Mouse (Mus musculus): ENCODE results near the gene Cdk5rap3. TPM values are rescaled to one million over a fixed set of nuclear protein-coding genes. Genes with fewer than 3 reads are reported as not detected.
A peak's percentile ranks its signal among the peaks of the same experiment; 100 is the strongest.

Cdk5rap3 gene
- polyA plus RNA-seq, 1 experiment from 2014 or later, result 70.1 TPM

- no peak for ATAC-seq
- WGBS, result 58% methylated on average over 9 of the region's 9 CpGs
- H3K27me3 ChIP-seq (replicated peaks; ENCODE audit: control insufficient read depth, insufficient read depth, low read length), result no peaks in the 10 kb centered on the region
- H3K4me1 ChIP-seq (ENCODE audit: control insufficient read depth, insufficient read depth, low read length), result peaks cover 23% of the 10 kb centered on the region
- peak overlapping the region; percentile 42; the same call in 1 of the 2 replicates for H3K4me2 ChIP-seq (ENCODE audit: low read depth, low read length)
- H3K27ac ChIP-seq (ENCODE audit: low read length), result peak overlapping the region; percentile 91
- H3K4me3 ChIP-seq (ENCODE audit: low read length), result no peak overlapping the region
- H3K9ac ChIP-seq (ENCODE audit: low read depth, low read length), result no peak overlapping the region
- no peaks in the 10 kb centered on the region for H3K9me3 ChIP-seq (ENCODE audit: control insufficient read depth, low read length)
- H3K36me3 ChIP-seq (ENCODE audit: control insufficient read depth, insufficient read depth, low read length), result peaks cover 3% of the 10 kb centered on the region; the same call in 1 of the 2 replicates
Measured at GRCm38 (mm10) chr11:96935872-96936650, 19.8 kb upstream of the Cdk5rap3 start.

GRCm38 (mm10) chr11:96934921-96935356 lies 18.6 kb upstream of the Cdk5rap3 start:
- H3K4me3 ChIP-seq (ENCODE audit: low read length), result peak overlapping the region; percentile 19
- peaks cover 23% of the 10 kb centered on the region for H3K4me1 ChIP-seq (ENCODE audit: control insufficient read depth, insufficient read depth, low read length)
- H3K27ac ChIP-seq (ENCODE audit: low read length), result peak overlapping the region; percentile 91
- peaks cover 3% of the 10 kb centered on the region; the same call in 1 of the 2 replicates for H3K36me3 ChIP-seq (ENCODE audit: control insufficient read depth, insufficient read depth, low read length)
- 15% methylated on average over 12 of the region's 12 CpGs for WGBS
- ATAC-seq, result peak; percentile 85
- no peaks in the 10 kb centered on the region for H3K27me3 ChIP-seq (replicated peaks; ENCODE audit: control insufficient read depth, insufficient read depth, low read length)
- H3K4me2 ChIP-seq (ENCODE audit: low read depth, low read length), result peak overlapping the region; percentile 42
- no peaks in the 10 kb centered on the region for H3K9me3 ChIP-seq (ENCODE audit: control insufficient read depth, low read length)
- peak overlapping the region; percentile 22 for H3K9ac ChIP-seq (ENCODE audit: low read depth, low read length)

- H3K4me2 ChIP-seq (ENCODE audit: low read depth, low read length), result no peak overlapping the region
- H3K9me3 ChIP-seq (ENCODE audit: control insufficient read depth, low read length), result no peaks in the 10 kb centered on the region
- no peak overlapping the region for H3K9ac ChIP-seq (ENCODE audit: low read depth, low read length)
- H3K27ac ChIP-seq (ENCODE audit: low read length), result peak overlapping the region; percentile 83
- 87% methylated on average over 13 of the region's 13 CpGs for WGBS
- peaks cover 22% of the 10 kb centered on the region for H3K4me1 ChIP-seq (ENCODE audit: control insufficient read depth, insufficient read depth, low read length)
- H3K27me3 ChIP-seq (replicated peaks; ENCODE audit: control insufficient read depth, insufficient read depth, low read length), result no peaks in the 10 kb centered on the region
- peaks cover 3% of the 10 kb centered on the region; the same call in 1 of the 2 replicates for H3K36me3 ChIP-seq (ENCODE audit: control insufficient read depth, insufficient read depth, low read length)
- ATAC-seq, result no peak
- H3K4me3 ChIP-seq (ENCODE audit: low read length), result no peak overlapping the region
Measured at GRCm38 (mm10) chr11:96933562-96934276, 17.4 kb upstream of the Cdk5rap3 start.

GRCm38 (mm10) chr11:96931327-96932062 lies 15.2 kb upstream of the Cdk5rap3 start:
- peak overlapping the region; percentile 5; the same call in 1 of the 2 replicates for H3K27ac ChIP-seq (ENCODE audit: low read length)
- peaks cover 3% of the 10 kb centered on the region; the same call in 1 of the 2 replicates for H3K36me3 ChIP-seq (ENCODE audit: control insufficient read depth, insufficient read depth, low read length)
- ATAC-seq, result no peak
- H3K4me1 ChIP-seq (ENCODE audit: control insufficient read depth, insufficient read depth, low read length), result peaks cover 17% of the 10 kb centered on the region
- peak overlapping the region; percentile 55 for H3K9ac ChIP-seq (ENCODE audit: low read depth, low read length)
- H3K27me3 ChIP-seq (replicated peaks; ENCODE audit: control insufficient read depth, insufficient read depth, low read length), result no peaks in the 10 kb centered on the region
- peak overlapping the region; percentile 38 for H3K4me3 ChIP-seq (ENCODE audit: low read length)
- H3K4me2 ChIP-seq (ENCODE audit: low read depth, low read length), result peak overlapping the region; percentile 45
- no peaks in the 10 kb centered on the region for H3K9me3 ChIP-seq (ENCODE audit: control insufficient read depth, low read length)
- WGBS, result 54% methylated on average over 8 of the region's 8 CpGs

GRCm38 (mm10) chr11:96929766-96930331 lies 13.6 kb upstream of the Cdk5rap3 start:
- H3K9me3 ChIP-seq (ENCODE audit: control insufficient read depth, low read length), result no peaks in the 10 kb centered on the region
- peak overlapping the region; percentile 98 for H3K27ac ChIP-seq (ENCODE audit: low read length)
- H3K4me3 ChIP-seq (ENCODE audit: low read length), result peak overlapping the region; percentile 62
- WGBS, result 40% methylated on average over 9 of the region's 9 CpGs
- H3K4me2 ChIP-seq (ENCODE audit: low read depth, low read length), result peak overlapping the region; percentile 55
- ATAC-seq, result peak; percentile 54
- no peaks in the 10 kb centered on the region for H3K27me3 ChIP-seq (replicated peaks; ENCODE audit: control insufficient read depth, insufficient read depth, low read length)
- peaks cover 3% of the 10 kb centered on the region; the same call in 1 of the 2 replicates for H3K36me3 ChIP-seq (ENCODE audit: control insufficient read depth, insufficient read depth, low read length)
- peaks cover 21% of the 10 kb centered on the region for H3K4me1 ChIP-seq (ENCODE audit: control insufficient read depth, insufficient read depth, low read length)
- H3K9ac ChIP-seq (ENCODE audit: low read depth, low read length), result peak overlapping the region; percentile 76

GRCm38 (mm10) chr11:96929096-96929765 lies 12.9 kb upstream of the Cdk5rap3 start:
- no peaks in the 10 kb centered on the region for H3K27me3 ChIP-seq (replicated peaks; ENCODE audit: control insufficient read depth, insufficient read depth, low read length)
- H3K9me3 ChIP-seq (ENCODE audit: control insufficient read depth, low read length), result no peaks in the 10 kb centered on the region
- H3K4me1 ChIP-seq (ENCODE audit: control insufficient read depth, insufficient read depth, low read length), result peaks cover 22% of the 10 kb centered on the region
- peak overlapping the region; percentile 98 for H3K27ac ChIP-seq (ENCODE audit: low read length)
- H3K4me3 ChIP-seq (ENCODE audit: low read length), result peak overlapping the region; percentile 62
- H3K4me2 ChIP-seq (ENCODE audit: low read depth, low read length), result peak overlapping the region; percentile 55
- H3K36me3 ChIP-seq (ENCODE audit: control insufficient read depth, insufficient read depth, low read length), result peaks cover 3% of the 10 kb centered on the region; the same call in 1 of the 2 replicates
- ATAC-seq, result peak; percentile 86
- H3K9ac ChIP-seq (ENCODE audit: low read depth, low read length), result peak overlapping the region; percentile 76
- WGBS, result 11% methylated on average over 13 of the region's 13 CpGs

GRCm38 (mm10) chr11:96928691-96929090 lies 12.4 kb upstream of the Cdk5rap3 start:
- no peaks in the 10 kb centered on the region for H3K9me3 ChIP-seq (ENCODE audit: control insufficient read depth, low read length)
- WGBS, result 6% methylated on average over 5 of the region's 5 CpGs
- H3K4me3 ChIP-seq (ENCODE audit: low read length), result peak overlapping the region; percentile 62
- H3K9ac ChIP-seq (ENCODE audit: low read depth, low read length), result peak overlapping the region; percentile 60
- H3K36me3 ChIP-seq (ENCODE audit: control insufficient read depth, insufficient read depth, low read length), result peaks cover 3% of the 10 kb centered on the region; the same call in 1 of the 2 replicates
- H3K27me3 ChIP-seq (replicated peaks; ENCODE audit: control insufficient read depth, insufficient read depth, low read length), result no peaks in the 10 kb centered on the region
- H3K27ac ChIP-seq (ENCODE audit: low read length), result peak overlapping the region; percentile 98
- ATAC-seq, result peak; percentile 75
- H3K4me1 ChIP-seq (ENCODE audit: control insufficient read depth, insufficient read depth, low read length), result peaks cover 19% of the 10 kb centered on the region
- H3K4me2 ChIP-seq (ENCODE audit: low read depth, low read length), result peak overlapping the region; percentile 48

GRCm38 (mm10) chr11:96928088-96928487 lies 11.8 kb upstream of the Cdk5rap3 start, which contains the start of gene Prr15l:
Prr15l (plus strand) TSS chr11:96928104.
- Histone ChIP-seq H3K4me1 (ENCODE audit: control insufficient read depth, insufficient read depth, low read length) (peaks cover 19% of the 10 kb centered on the region), H3K27ac (ENCODE audit: low read length) (peak within 1 kb of the TSS; percentile 98), H3K27me3 (replicated peaks; ENCODE audit: control insufficient read depth, insufficient read depth, low read length) (no peaks in the 10 kb centered on the region), H3K4me2 (ENCODE audit: low read depth, low read length) (peak within 1 kb of the TSS; percentile 48), H3K4me3 (ENCODE audit: low read length) (peak within 1 kb of the TSS; percentile 62), H3K9ac (ENCODE audit: low read depth, low read length) (peak within 1 kb of the TSS; percentile 60), H3K36me3 (ENCODE audit: control insufficient read depth, insufficient read depth, low read length) (peaks cover 3% of the 10 kb centered on the region; the same call in 1 of the 2 replicates), H3K9me3 (ENCODE audit: control insufficient read depth, low read length) (no peaks in the 10 kb centered on the region)
- ATAC-seq, result no peak
- 35% methylated on average over 2 of the region's 2 CpGs for WGBS
